Comparison of ENCODE assay signal across 9 mouse cellular contexts in genomic region chr12:73632671-73633244, GRCm38 (mm10). TPM values are rescaled to one million over a fixed set of nuclear protein-coding genes. Genes with fewer than 3 reads are reported as not detected.
DNase-seq lines count a peak whose midpoint lies in the region; ATAC-seq and TF ChIP-seq lines count a peak whose summit lies in the region.
"Had no signal": no experiment of that assay in that cellular context is flagged by ENCODE, and none has a peak within 500 bp of the region (broad histone marks: within the 10 kb centered on the region; RNA-seq: fewer than 3 reads in every experiment).

No protein-coding gene starts in this region.

- H3K4me2 ChIP-seq in forebrain, embryonic 15.5 days (replicated peaks), result no peak overlapping the region

- DNase-seq in thymus, adult 2 months, result no peak
- no peak for DNase-seq in thymus, postnatal 4 days
- peak; percentile 83 for DNase-seq in induced T-regulatory cell, adult 2 months (ENCODE audit: low read depth)
- DNase-seq in kidney, postnatal 25 days, result peak; percentile 72 to 85
- peak; percentile 42 for DNase-seq in yolk sac, embryonic 10.5 days (ENCODE audit: low spot score)
- no peak for DNase-seq in retina, embryonic 14.5 days (ENCODE audit: low spot score)
- DNase-seq: cerebellum, adult 18-20 months had no signal

- no peak overlapping the region for H3K4me3 ChIP-seq in thymus, adult 2 months (ENCODE audit: control insufficient read depth, insufficient read depth, low read length)
- no peak overlapping the region for H3K4me3 ChIP-seq in forebrain, embryonic 15.5 days

- no peaks in the 10 kb centered on the region for H3K27me3 ChIP-seq in thymus, adult 2 months (ENCODE audit: control insufficient read depth, insufficient read depth, low read length)
- no peaks in the 10 kb centered on the region for H3K27me3 ChIP-seq in forebrain, embryonic 15.5 days

- no peaks in the 10 kb centered on the region for H3K36me3 ChIP-seq in thymus, adult 2 months (ENCODE audit: control insufficient read depth, insufficient read depth, low read length)
- no peaks in the 10 kb centered on the region for H3K36me3 ChIP-seq in forebrain, embryonic 15.5 days

- ATAC-seq in forebrain, embryonic 15.5 days (replicated peaks), result no peak
- ATAC-seq: Patski had no signal

- H3K4me1 ChIP-seq in thymus, adult 2 months (replicated peaks; ENCODE audit: control insufficient read depth, insufficient read depth, low read length), result peaks cover 27% of the 10 kb centered on the region
- H3K4me1 ChIP-seq in forebrain, embryonic 15.5 days, result no peaks in the 10 kb centered on the region

- H3K27ac ChIP-seq in thymus, adult 2 months (ENCODE audit: control insufficient read depth, insufficient read depth, low read length), result peak overlapping the region; percentile 56
- H3K27ac ChIP-seq in forebrain, embryonic 15.5 days (replicated peaks), result no peak overlapping the region

- no peak for TF ChIP-seq CTCF in thymus, adult 2 months (IDR thresholded peaks at IDR 0.05; ENCODE audit: borderline replicate concordance, control insufficient read depth, extremely low read depth, insufficient read depth, low read length, poor library complexity)

- H3K9me3 ChIP-seq in forebrain, embryonic 15.5 days, result no peaks in the 10 kb centered on the region

- 13% methylated on average over 8 of the region's 8 CpGs for WGBS in thymus, adult 2 months
- 17% methylated on average over 8 of the region's 8 CpGs for WGBS in forebrain, embryonic 15.5 days

- no peak overlapping the region for H3K9ac ChIP-seq in forebrain, embryonic 15.5 days (replicated peaks)

- TF ChIP-seq POLR2A in thymus, adult 2 months (IDR thresholded peaks at IDR 0.05; ENCODE audit: control insufficient read depth, extremely low read depth, insufficient read depth, low read length, poor library complexity), result no peak

RNA-seq across cellular contexts. Expression of gene Prkch, which starts 48.2 kb away (rescaled TPM):
- 43.1 and 45.5 TPM in 2 replicates for polyA plus RNA-seq in thymus, adult 2 months (2012; rRNA removed)
- polyA plus RNA-seq in forebrain, embryonic 15.5 days (2015; fragmentation: Nextera tagmentation; extraction: Ambion mirVana), result 4.9 and 6.6 TPM in 2 replicates

Comparison
In these comparisons a context has a peak if more than half of its experiments do, and no peak if none do; other contexts are left out.
1. DNase-seq: peak in induced T-regulatory cell, adult 2 months (single experiment), kidney, postnatal 25 days (2 of 2) and yolk sac, embryonic 10.5 days (single experiment); none in thymus, adult 2 months (single experiment), thymus, postnatal 4 days (single experiment) and retina, embryonic 14.5 days (single experiment).